Mouse (Mus musculus) granulocyte monocyte progenitor cell, adult 5-6 weeks (primary cell): ENCODE measurements around the gene Strip1. TPM values are rescaled to one million over a fixed set of nuclear protein-coding genes. Genes with fewer than 3 reads are reported as not detected.

Source experiments
- ATAC-seq: replicated peaks from 2 replicates; pipeline ENCODE4 v1.8.0; 2016; ENCODE audit warnings: mild to moderate bottlenecking, moderate TSS enrichment, inconsistent platforms; ENCODE audit not compliant: poor library complexity, severe bottlenecking
- total RNA-seq, 2 experiments: library from RNA; stranded (forward) in 1 of 2; stranded (reverse) in 1 of 2; fragments of 200-712, 200-1000 nt in 1 of 2; fragments of >200 nt in 1 of 2; fragmentation: Nextera tagmentation in 1 of 2; gene quantifications; 2 replicates each; pipeline ENCODE4 v1.2.3; 2014 to 2017

Gene Strip1
- total RNA-seq, 2 experiments from 2014 or later: 18.6 to 21.9 TPM

- ATAC-seq: peak; percentile 30; the same call in 1 of the 2 replicates
Observed at GRCm38 (mm10) chr3:107595264-107595937, 36.1 kb downstream of the Strip1 start.

GRCm38 (mm10) chr3:107594662-107595263 is 36.7 kb downstream of the Strip1 start, which contains the start of gene Alx3:
TSS of gene Alx3 (plus strand) at chr3:107595031.
- no peak for ATAC-seq

- no peak for ATAC-seq
Observed at GRCm38 (mm10) chr3:107593632-107594031, 37.9 kb downstream of the Strip1 start.

- no peak for ATAC-seq
Observed at GRCm38 (mm10) chr3:107591612-107592011, 39.9 kb downstream of the Strip1 start.

GRCm38 (mm10) chr3:107586504-107586903 is 45.0 kb downstream of the Strip1 start:
- no peak for ATAC-seq

DNA sequence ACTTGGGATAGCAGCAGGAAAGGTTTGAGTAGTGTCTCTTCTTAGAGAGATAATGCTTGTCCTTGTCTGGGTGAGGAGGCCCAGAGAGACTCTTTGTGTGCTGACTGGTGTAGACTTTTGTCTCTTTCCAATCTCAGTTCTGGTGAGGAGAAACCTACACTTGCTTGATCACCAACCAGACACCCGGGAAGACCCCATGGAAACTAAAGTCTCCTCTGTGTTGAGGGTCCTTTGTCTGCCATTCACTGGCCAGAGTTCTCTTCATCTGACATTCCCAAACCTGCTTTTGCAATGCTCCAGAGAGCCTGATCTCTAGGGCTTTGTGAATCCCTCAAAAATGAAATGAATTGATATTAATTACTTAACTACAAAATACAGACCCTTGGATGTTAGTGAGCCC is 47.6 kb downstream of the Strip1 start:
- ATAC-seq: no peak

DNA sequence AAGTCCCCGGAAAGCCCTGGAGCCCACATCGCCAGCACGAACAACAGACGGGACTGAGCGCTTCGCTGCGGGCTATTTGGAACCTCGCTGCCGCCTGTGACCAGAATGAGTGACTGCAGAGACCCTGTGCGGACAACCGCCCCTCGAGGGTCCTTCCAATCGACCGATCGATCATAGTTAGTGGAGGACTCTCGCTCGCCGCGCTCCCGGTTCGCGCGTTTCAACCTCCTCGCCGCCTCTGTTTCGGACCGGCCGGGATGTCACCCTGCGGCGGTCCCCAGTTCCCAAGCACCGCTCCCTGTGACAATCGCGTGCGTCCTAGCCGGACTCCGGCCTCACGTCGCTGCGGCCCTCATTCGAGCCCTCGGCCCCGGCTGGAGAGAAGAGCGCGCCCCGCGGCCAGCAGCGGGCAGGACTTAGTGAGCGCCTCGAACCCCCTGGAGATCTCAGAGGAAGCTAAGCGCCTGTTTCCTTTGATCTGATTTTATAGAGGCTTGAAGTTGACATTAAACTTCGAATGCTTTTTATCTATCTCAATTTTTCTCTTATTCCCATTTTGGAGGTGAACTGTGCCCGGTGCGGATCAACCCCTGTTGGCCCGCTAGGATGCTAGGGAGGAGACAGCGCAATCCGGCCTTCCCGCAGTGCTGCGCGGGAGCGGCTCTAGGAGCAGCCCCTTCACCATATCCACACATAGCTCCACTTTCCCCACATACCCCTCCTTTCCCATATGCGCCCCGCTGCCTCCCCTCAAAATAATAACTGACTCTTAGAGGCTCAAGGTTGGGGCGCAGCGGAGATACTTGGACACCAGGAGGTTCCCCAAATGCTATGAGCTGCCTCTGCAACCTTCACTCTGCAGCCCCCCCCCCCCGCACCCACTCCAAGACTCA is 48.4 kb downstream of the Strip1 start:
- 0 out of 2 replicates have a peak, but pooled peaks have one; percentile 7 for ATAC-seq

DNA sequence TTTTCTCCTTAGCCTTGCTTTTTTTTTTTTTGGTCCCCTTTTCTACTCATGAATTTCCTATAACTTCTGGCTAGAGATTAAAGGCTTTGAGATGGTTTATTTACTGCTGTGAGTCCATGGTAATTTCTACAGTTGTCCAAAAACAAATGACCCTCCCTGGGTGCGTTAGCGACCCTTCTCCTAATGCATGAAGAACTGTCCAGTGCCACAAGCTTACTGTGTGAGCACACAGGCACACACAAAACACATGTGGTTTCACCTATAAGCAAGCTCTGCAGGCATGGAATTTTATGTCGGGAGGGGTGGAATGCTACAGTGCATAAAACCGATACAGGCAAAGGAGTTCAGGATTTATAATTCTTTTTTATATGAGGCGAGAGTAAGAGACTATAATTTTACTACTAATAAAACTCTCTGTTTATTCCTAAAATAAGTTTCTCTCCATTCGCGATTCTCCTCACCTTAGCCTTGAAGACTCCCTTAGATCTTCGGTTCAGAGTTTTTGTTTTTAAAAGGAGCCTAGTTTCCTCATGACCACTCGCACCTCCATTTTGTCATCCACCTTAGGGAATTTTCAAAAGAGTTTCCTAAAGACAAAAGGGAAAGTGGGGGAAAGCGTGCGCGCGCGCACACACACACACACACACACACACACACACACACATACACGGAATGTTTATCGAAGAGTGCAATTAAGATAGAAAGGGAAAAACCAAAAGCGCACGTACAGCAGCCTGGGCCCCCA is 49.2 kb downstream of the Strip1 start:
- ATAC-seq: no peak

GRCm38 (mm10) chr3:107581103-107582010 is 50.1 kb downstream of the Strip1 start:
- no peak for ATAC-seq

DNA sequence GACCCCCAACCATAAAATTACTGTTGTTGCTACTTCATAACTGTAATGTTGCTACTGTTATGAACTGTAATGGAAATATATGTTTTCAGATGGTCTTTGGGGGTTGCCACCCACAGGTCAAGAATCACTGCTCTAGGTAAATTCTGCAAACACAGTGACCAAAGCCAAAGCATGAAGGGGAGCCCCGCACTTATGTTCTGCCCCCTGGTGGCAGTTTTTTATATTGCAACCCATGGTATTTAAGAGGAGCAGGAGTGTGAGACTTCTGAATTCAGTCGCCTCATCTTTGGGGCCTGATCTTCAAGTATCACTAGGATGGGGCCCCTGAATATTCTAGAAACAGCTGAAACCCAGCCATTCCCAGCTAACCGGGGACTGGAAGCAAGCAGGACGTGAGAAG is 52.0 kb downstream of the Strip1 start:
- peak; percentile 56 for ATAC-seq

GRCm38 (mm10) chr3:107577810-107578390 is 53.6 kb downstream of the Strip1 start:
- ATAC-seq: no peak; the same call in 1 of the 2 replicates

DNA sequence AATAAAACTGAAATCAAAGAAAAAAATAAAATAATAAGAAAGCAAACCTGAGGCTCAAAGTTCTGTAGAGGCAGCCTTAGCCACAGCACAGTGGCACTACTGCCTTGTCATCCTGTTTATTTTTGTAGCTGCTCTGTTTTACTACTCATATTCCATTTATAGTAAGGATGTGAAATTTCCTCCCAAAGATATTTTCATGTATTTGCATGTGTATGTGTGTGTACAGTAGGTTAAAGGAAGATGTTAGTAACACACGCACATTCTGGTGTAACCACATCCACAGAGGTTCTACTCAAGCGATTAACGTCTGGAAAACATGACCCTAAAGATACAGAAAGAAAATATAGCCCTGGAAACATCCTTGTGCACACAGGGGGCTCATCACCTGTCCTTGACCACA is 54.7 kb downstream of the Strip1 start:
- ATAC-seq: no peak

DNA sequence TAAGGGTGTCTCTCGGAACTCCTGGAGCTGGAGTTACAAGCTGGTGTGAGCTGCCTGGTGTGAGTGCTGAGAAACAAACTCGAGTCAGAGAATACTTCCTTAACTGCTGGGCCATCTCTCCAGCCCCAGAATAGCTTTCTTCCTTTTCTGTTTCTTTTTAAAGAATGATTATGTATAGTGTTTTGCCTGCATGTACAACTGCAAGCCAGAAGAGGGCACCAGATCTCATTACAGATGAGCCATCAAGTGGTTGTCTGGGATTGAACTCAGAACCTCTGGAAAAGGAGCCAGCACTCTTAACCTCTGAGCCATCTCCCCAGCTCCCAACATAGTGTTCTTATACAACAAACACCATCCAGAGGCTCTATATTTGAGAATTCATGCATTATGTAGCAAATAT is 60.3 kb downstream of the Strip1 start:
- ATAC-seq: 0 out of 2 replicates have a peak, but pooled peaks have one; percentile 35

DNA sequence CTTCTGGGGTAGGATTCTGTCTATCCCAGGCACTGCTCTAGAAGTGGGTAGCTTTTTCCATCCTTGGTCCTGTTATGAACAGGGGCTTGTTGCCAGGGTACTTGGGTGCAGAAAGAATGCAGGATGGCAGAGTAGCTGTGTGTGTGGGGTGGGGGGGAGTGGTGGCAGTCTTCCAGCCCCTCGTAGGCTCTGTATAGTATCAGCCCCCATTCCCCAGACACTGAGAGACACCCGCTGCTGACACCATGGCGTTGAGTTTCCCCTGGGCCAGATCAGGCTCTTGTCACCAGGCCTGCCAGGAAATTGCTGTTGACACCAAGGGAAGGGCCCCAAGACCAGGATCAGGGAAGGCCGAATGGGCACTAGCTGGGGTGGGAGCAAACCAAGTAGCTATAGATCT is 62.8 kb downstream of the Strip1 start:
- ATAC-seq: no peak

DNA sequence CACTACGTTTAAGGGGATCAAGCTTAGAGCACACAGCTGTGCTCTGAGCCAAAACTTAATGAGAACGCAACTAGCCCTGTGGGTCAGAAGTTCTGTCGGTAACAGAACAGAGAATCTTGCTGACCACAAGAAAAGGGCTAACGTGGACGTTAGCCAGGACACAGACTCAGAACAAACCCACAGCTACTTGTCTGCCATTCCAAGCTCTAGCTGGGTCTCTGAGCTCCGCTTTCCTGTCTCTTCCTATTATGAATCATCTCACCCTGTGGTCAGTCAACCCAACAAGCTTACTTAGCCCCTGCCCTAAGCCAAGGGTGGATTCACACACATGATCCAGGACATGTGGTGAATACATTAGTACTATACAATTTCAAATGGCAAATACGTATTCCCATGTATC is 63.7 kb downstream of the Strip1 start:
- ATAC-seq: no peak

GRCm38 (mm10) chr3:107565331-107565730 is 66.2 kb downstream of the Strip1 start:
- no peak for ATAC-seq

DNA sequence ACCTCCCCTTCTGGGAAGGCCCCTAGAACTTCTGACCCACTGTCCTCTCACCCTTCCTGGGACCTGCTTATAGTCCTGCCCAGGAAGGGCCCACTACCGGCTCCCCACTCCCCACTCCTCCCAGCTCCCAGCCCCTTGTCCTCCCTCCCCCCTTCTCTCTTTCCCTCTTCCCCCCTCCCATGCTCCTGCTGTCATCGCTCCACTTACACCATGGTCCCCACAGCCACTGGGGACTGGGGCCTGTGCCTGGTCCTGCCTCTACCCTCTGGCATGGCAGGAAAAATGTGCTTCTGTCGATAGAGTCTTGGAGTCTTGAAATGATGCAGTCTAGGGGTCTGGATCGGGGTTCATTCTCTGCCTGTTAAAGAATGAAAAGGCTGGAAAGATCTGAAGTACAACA is 67.6 kb downstream of the Strip1 start:
- no peak for ATAC-seq

GRCm38 (mm10) chr3:107562591-107562990 is 68.9 kb downstream of the Strip1 start:
- ATAC-seq: no peak
